Mouse (Mus musculus): ENCODE results near the gene Glo1. TPM values are rescaled to one million over a fixed set of nuclear protein-coding genes. Genes with fewer than 3 reads are reported as not detected.

Glo1 gene
- polyA plus RNA-seq, 2 experiments, result 98.1 to 280 TPM

- H3K4me1 ChIP-seq (replicated peaks; ENCODE audit: control insufficient read depth in 2 of 2, insufficient read depth in 2 of 2, low read length in 1 of 2), result peaks cover 22 to 36% of the 10 kb centered on the region in 2 experiments
- no peak overlapping the region for H3K4me2 ChIP-seq (ENCODE audit: low read depth)
- WGBS (ENCODE audit: insufficient replicate concordance), result 85% methylated on average over 8 of the region's 8 CpGs
- no peak overlapping the region for H3K9ac ChIP-seq (replicated peaks)
- H3K9me3 ChIP-seq (ENCODE audit: control insufficient read depth, low read length), result no peaks in the 10 kb centered on the region
- no peaks in the 10 kb centered on the region for H3K27me3 ChIP-seq (ENCODE audit: control insufficient read depth, insufficient read depth, low read length)
- ATAC-seq (ENCODE audit: insufficient read depth) (no peak), DNase-seq (ENCODE audit: low read depth in 3 of 3, low spot score in 3 of 3) (no peak)
- TF ChIP-seq CTCF (IDR thresholded peaks at IDR 0.05; ENCODE audit: low read depth) (no peak), EP300 (IDR thresholded peaks at IDR 0.05; ENCODE audit: low read depth) (no peak)
- H3K36me3 ChIP-seq (replicated peaks; ENCODE audit: control insufficient read depth, insufficient read depth, low read depth), result peaks cover 34% of the 10 kb centered on the region
- no peak overlapping the region for H3K27ac ChIP-seq
- H3K4me3 ChIP-seq (ENCODE audit: insufficient read depth in 1 of 2, low read depth in 2 of 2, low read length in 2 of 2), result no peak overlapping the region
These were observed 20.0 kb downstream of the Glo1 start for GRCm38 (mm10) chr17:30606634-30607081.

- no peak overlapping the region for H3K27ac ChIP-seq
- DNase-seq (ENCODE audit: low read depth in 3 of 3, low spot score in 3 of 3), result no peak
- peaks cover 22 to 33% of the 10 kb centered on the region in 2 experiments for H3K4me1 ChIP-seq (replicated peaks; ENCODE audit: control insufficient read depth in 2 of 2, insufficient read depth in 2 of 2, low read length in 1 of 2)
- TF ChIP-seq CTCF (IDR thresholded peaks at IDR 0.05; ENCODE audit: low read depth), result no peak
- no peak for TF ChIP-seq EP300 (IDR thresholded peaks at IDR 0.05; ENCODE audit: low read depth)
- H3K27me3 ChIP-seq (ENCODE audit: control insufficient read depth, insufficient read depth, low read length), result no peaks in the 10 kb centered on the region
- H3K9me3 ChIP-seq (ENCODE audit: control insufficient read depth, low read length), result no peaks in the 10 kb centered on the region
- H3K36me3 ChIP-seq (replicated peaks; ENCODE audit: control insufficient read depth, insufficient read depth, low read depth), result peaks cover 38% of the 10 kb centered on the region
- WGBS (ENCODE audit: insufficient replicate concordance), result 83% methylated on average over 11 of the region's 11 CpGs
- H3K9ac ChIP-seq (replicated peaks), result no peak overlapping the region
- no peak overlapping the region for H3K4me2 ChIP-seq (ENCODE audit: low read depth)
- ATAC-seq (ENCODE audit: insufficient read depth), result no peak
- H3K4me3 ChIP-seq (ENCODE audit: insufficient read depth in 1 of 2, low read depth in 2 of 2, low read length in 2 of 2), result no peak overlapping the region
These were observed 20.5 kb downstream of the Glo1 start for GRCm38 (mm10) chr17:30606206-30606605.

- Histone ChIP-seq H3K9ac (replicated peaks) (no peak overlapping the region), H3K4me1 (replicated peaks; ENCODE audit: control insufficient read depth in 2 of 2, insufficient read depth in 2 of 2, low read length in 1 of 2) (peaks cover 14 to 22% of the 10 kb centered on the region in 2 experiments), H3K4me2 (ENCODE audit: low read depth) (no peak overlapping the region), H3K36me3 (replicated peaks; ENCODE audit: control insufficient read depth, insufficient read depth, low read depth) (peaks cover 48% of the 10 kb centered on the region), H3K9me3 (ENCODE audit: control insufficient read depth, low read length) (no peaks in the 10 kb centered on the region), H3K27ac (no peak overlapping the region), H3K27me3 (ENCODE audit: control insufficient read depth, insufficient read depth, low read length) (no peaks in the 10 kb centered on the region), H3K4me3 (ENCODE audit: insufficient read depth in 1 of 2, low read depth in 2 of 2, low read length in 2 of 2) (no peak overlapping the region)
- ATAC-seq (ENCODE audit: insufficient read depth) (no peak), DNase-seq (ENCODE audit: low read depth in 3 of 3, low spot score in 3 of 3) (no peak)
- WGBS (ENCODE audit: insufficient replicate concordance), result 84% methylated on average over 5 of the region's 5 CpGs
- TF ChIP-seq CTCF (IDR thresholded peaks at IDR 0.05; ENCODE audit: low read depth), result no peak
- TF ChIP-seq EP300 (IDR thresholded peaks at IDR 0.05; ENCODE audit: low read depth), result no peak
These were observed 21.7 kb downstream of the Glo1 start for GRCm38 (mm10) chr17:30605001-30605400.

- peaks cover 7 to 15% of the 10 kb centered on the region in 2 experiments for H3K4me1 ChIP-seq (replicated peaks; ENCODE audit: control insufficient read depth in 2 of 2, insufficient read depth in 2 of 2, low read length in 1 of 2)
- no peaks in the 10 kb centered on the region for H3K9me3 ChIP-seq (ENCODE audit: control insufficient read depth, low read length)
- no peak for DNase-seq (ENCODE audit: low read depth in 3 of 3, low spot score in 3 of 3)
- no peak overlapping the region for H3K4me2 ChIP-seq (ENCODE audit: low read depth)
- TF ChIP-seq CTCF (IDR thresholded peaks at IDR 0.05; ENCODE audit: low read depth) (no peak), EP300 (IDR thresholded peaks at IDR 0.05; ENCODE audit: low read depth) (no peak)
- H3K9ac ChIP-seq (replicated peaks), result no peak overlapping the region
- H3K27ac ChIP-seq, result no peak overlapping the region
- WGBS (ENCODE audit: insufficient replicate concordance), result 83% methylated on average over 6 of the region's 6 CpGs
- no peak overlapping the region for H3K4me3 ChIP-seq (ENCODE audit: insufficient read depth in 1 of 2, low read depth in 2 of 2, low read length in 2 of 2)
- ATAC-seq (ENCODE audit: insufficient read depth), result no peak
- peaks cover 53% of the 10 kb centered on the region for H3K36me3 ChIP-seq (replicated peaks; ENCODE audit: control insufficient read depth, insufficient read depth, low read depth)
- H3K27me3 ChIP-seq (ENCODE audit: control insufficient read depth, insufficient read depth, low read length), result no peaks in the 10 kb centered on the region
These were observed 22.4 kb downstream of the Glo1 start for GRCm38 (mm10) chr17:30604296-30604695.

GRCm38 (mm10) chr17:30602175-30602574 is 24.5 kb downstream of the Glo1 start:
- no peak overlapping the region for H3K27ac ChIP-seq
- no peak overlapping the region for H3K9ac ChIP-seq (replicated peaks)
- DNase-seq (ENCODE audit: low read depth in 3 of 3, low spot score in 3 of 3) (no peak), ATAC-seq (ENCODE audit: insufficient read depth) (no peak)
- WGBS (ENCODE audit: insufficient replicate concordance), result 90% methylated on average over 14 of the region's 14 CpGs
- H3K9me3 ChIP-seq (ENCODE audit: control insufficient read depth, low read length), result no peaks in the 10 kb centered on the region
- H3K36me3 ChIP-seq (replicated peaks; ENCODE audit: control insufficient read depth, insufficient read depth, low read depth), result peaks cover 68% of the 10 kb centered on the region
- H3K4me3 ChIP-seq (ENCODE audit: insufficient read depth in 1 of 2, low read depth in 2 of 2, low read length in 2 of 2), result no peak overlapping the region
- H3K4me1 ChIP-seq (replicated peaks; ENCODE audit: control insufficient read depth in 2 of 2, insufficient read depth in 2 of 2, low read length in 1 of 2), result peaks cover 0 to 4% of the 10 kb centered on the region in 2 experiments; a peak in 2 of 4 replicates
- H3K27me3 ChIP-seq (ENCODE audit: control insufficient read depth, insufficient read depth, low read length), result no peaks in the 10 kb centered on the region
- no peak overlapping the region for H3K4me2 ChIP-seq (ENCODE audit: low read depth)
- TF ChIP-seq EP300 (IDR thresholded peaks at IDR 0.05; ENCODE audit: low read depth) (no peak), CTCF (IDR thresholded peaks at IDR 0.05; ENCODE audit: low read depth) (no peak)
